Mouse (Mus musculus) hindbrain, postnatal 0 days (tissue): ENCODE results near the gene Ankle2. TPM values are rescaled to one million over a fixed set of nuclear protein-coding genes. Genes with fewer than 3 reads are reported as not detected.

Source experiments
- ATAC-seq: fragments of 200-750 bp; cut with Nextera tagmentation; 2 replicates; pipeline ENCODE4 v1.8.0; 2017; ENCODE audit warnings: mild to moderate bottlenecking, moderate TSS enrichment, moderate library complexity
- DNase-seq: peaks from one replicate; pipeline ENCODE4 v3.0.0-alpha.2; 2015; ENCODE audit warnings: low spot score
- H3K27ac ChIP-seq: fragments of 300-500 bp; sonication (generic); 2 replicates; pipeline ENCODE4 v1.5.1; 2014; ENCODE audit warnings: mild to moderate bottlenecking
- H3K27me3 ChIP-seq: fragments of 300-500 bp; sonication (generic); 2 replicates; pipeline ENCODE4 v1.6.1; 2014; ENCODE audit warnings: low read length, mixed read lengths; ENCODE audit not compliant: insufficient read depth
- H3K36me3 ChIP-seq: fragments of 300-500 bp; sonication (generic); 2 replicates; pipeline ENCODE4 v1.6.1; 2014; ENCODE audit warnings: low read length, mixed read lengths; ENCODE audit not compliant: insufficient read depth
- H3K4me1 ChIP-seq: fragments of 300-500 bp; sonication (generic); 2 replicates; pipeline ENCODE4 v1.6.1; 2014; ENCODE audit warnings: antibody characterized with exemption, low read length, mixed read lengths; ENCODE audit not compliant: insufficient read depth
- H3K4me2 ChIP-seq: fragments of 300-500 bp; sonication (generic); 2 replicates; pipeline ENCODE4 v1.6.1; 2014; ENCODE audit warnings: low read depth, mild to moderate bottlenecking, low read length, moderate library complexity, mixed read lengths
- H3K4me3 ChIP-seq: fragments of 300-500 bp; sonication (generic); 2 replicates; pipeline ENCODE4 v1.5.1; 2014; ENCODE audit warnings: low read length
- H3K9ac ChIP-seq: fragments of 300-500 bp; sonication (generic); replicated peaks from 2 replicates; pipeline ENCODE4 v1.6.1; 2014; ENCODE audit warnings: mild to moderate bottlenecking, low read length, moderate library complexity, mixed read lengths
- H3K9me3 ChIP-seq: fragments of 300-500 bp; sonication (generic); 2 replicates; pipeline ENCODE4 v1.6.1; 2016; ENCODE audit warnings: low read length, mixed read lengths
- CTCF ChIP-seq: IDR thresholded peaks from 2 replicates; pipeline ENCODE4 v1.5.1; 2016; ENCODE audit warnings: antibody characterized with exemption, control low read depth, low read depth
- WGBS: fragments of 180-500 bp; shearing (Covaris S2); extraction: QIAGEN DNeasy Blood & Tissue Kit; methylation state at CpG from one replicate; pipeline ENCODE4 v1.1.7; 2014; 5-methylcytosine and 5-hydroxymethylcytosine counted together
- polyA plus RNA-seq: library from polyadenylated mRNA; unstranded; fragments of >200 nt; fragmentation: Nextera tagmentation; extraction: Ambion mirVana; gene quantifications from 2 replicates; pipeline ENCODE4 v1.2.1, GENCODE M21; 2015
- total RNA-seq: library from RNA; depleted of rRNA; stranded (reverse); fragments of >200 nt; gene quantifications from 2 replicates; pipeline ENCODE4 v1.2.3, GENCODE M21; 2014; rRNA removed

Gene Ankle2
- total and polyA plus RNA-seq, 2 experiments from 2014 or later: 19.6 to 25.0 TPM

- Histone ChIP-seq H3K4me2 (peak overlapping the region; percentile 97), H3K9ac (no peak overlapping the region), H3K4me1 (peaks cover 4% of the 10 kb centered on the region; the same call in 1 of the 2 replicates), H3K4me3 (peak overlapping the region; percentile 73), H3K27ac (no peak overlapping the region), H3K9me3 (no peaks in the 10 kb centered on the region), H3K27me3 (no peaks in the 10 kb centered on the region), H3K36me3 (no peaks in the 10 kb centered on the region)
- DNase-seq (no peak), ATAC-seq (no peak)
- 78% methylated on average over 2 of the region's 2 CpGs for WGBS
- TF ChIP-seq CTCF: no peak
These were observed 56.3 kb downstream of the Ankle2 start for GRCm38 (mm10) chr5:110287084-110287475.

DNA sequence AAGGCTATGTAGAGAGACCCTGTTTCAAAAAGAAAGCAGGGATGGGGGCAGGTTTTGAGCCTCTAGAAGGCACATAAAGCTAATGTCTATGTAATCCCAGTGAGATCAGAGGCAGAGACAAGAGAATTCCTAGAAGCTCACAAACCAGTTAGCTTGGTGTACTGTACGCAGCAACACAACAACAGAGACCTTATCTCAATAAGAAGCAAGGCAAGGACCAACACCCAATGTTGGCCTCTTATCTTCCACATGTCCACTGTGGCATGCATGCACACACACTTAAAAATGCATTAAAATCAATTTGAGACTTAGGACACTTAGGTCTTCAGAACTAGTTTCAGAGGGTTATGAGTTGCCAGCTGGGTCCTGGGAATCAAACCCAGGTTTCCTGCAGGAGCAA, 60.8 kb downstream of the Ankle2 start:
- no peaks in the 10 kb centered on the region; the same call in 1 of the 2 replicates for H3K36me3 ChIP-seq
- H3K9me3 ChIP-seq: no peaks in the 10 kb centered on the region
- no peak overlapping the region for H3K4me3 ChIP-seq
- no peaks in the 10 kb centered on the region for H3K27me3 ChIP-seq
- no peak overlapping the region for H3K27ac ChIP-seq
- DNase-seq: no peak
- H3K9ac ChIP-seq: no peak overlapping the region
- no peak for ATAC-seq
- H3K4me1 ChIP-seq: no peaks in the 10 kb centered on the region
- no peak for TF ChIP-seq CTCF
- no peak overlapping the region for H3K4me2 ChIP-seq
- WGBS: 87% methylated on average over 1 of the region's 1 CpGs

GRCm38 (mm10) chr5:110296637-110297036, 65.8 kb downstream of the Ankle2 start:
- H3K4me2 ChIP-seq: no peak overlapping the region
- no peak for TF ChIP-seq CTCF
- H3K9ac ChIP-seq: no peak overlapping the region
- DNase-seq (no peak), ATAC-seq (no peak)
- no peak overlapping the region for H3K4me3 ChIP-seq
- H3K4me1 ChIP-seq: no peaks in the 10 kb centered on the region
- 83% methylated on average over 1 of the region's 1 CpGs for WGBS
- no peaks in the 10 kb centered on the region for H3K27me3 ChIP-seq
- peaks cover 11% of the 10 kb centered on the region; the same call in 1 of the 2 replicates for H3K36me3 ChIP-seq
- no peak overlapping the region for H3K27ac ChIP-seq
- no peaks in the 10 kb centered on the region for H3K9me3 ChIP-seq

DNA sequence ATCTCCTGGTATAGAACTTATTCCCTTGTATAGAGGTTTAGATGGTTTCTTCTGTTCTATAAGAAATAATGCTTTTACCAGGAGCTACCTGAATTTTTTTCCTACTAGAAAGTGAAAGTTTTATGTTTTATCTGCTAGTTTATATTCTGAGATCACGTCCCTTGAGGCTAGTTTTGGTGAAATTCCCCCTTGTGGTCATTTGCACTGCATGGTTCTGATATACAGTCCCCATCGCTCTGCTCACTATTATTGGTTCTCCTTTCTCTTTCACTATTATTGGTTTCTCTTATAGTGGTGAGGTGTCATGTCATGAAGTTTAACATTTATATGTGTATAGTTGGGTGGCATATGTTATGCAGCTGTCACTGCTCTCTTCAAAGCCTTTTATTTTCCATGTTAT, 69.8 kb downstream of the Ankle2 start:
- DNase-seq (no peak), ATAC-seq (no peak)
- Histone ChIP-seq H3K27me3 (no peaks in the 10 kb centered on the region), H3K9me3 (no peaks in the 10 kb centered on the region), H3K9ac (no peak overlapping the region), H3K4me1 (no peaks in the 10 kb centered on the region), H3K36me3 (peaks cover 14% of the 10 kb centered on the region; the same call in 1 of the 2 replicates), H3K27ac (no peak overlapping the region), H3K4me3 (no peak overlapping the region), H3K4me2 (no peak overlapping the region)
- no peak for TF ChIP-seq CTCF
- 91% methylated on average over 2 of the region's 2 CpGs for WGBS

Other genes starting within 250 kb of the Ankle2 start
- gene Zfp932, start 234.5 kb upstream of the Ankle2 start, total RNA-seq: 11.6 and 11.7 TPM in 2 replicates
- gene Zfp932, start 234.5 kb upstream of the Ankle2 start, polyA plus RNA-seq: 19.0 and 19.9 TPM in 2 replicates
- gene Gm17655, start 158.5 kb upstream of the Ankle2 start, total RNA-seq: 1.2 TPM in 1 of 2 replicates, not detected in the other
- gene Gm17655, start 158.5 kb upstream of the Ankle2 start, polyA plus RNA-seq: 1.5 and 2.9 TPM in 2 replicates
- gene Gm35315, start 136.6 kb upstream of the Ankle2 start, total RNA-seq: 0.37 TPM in 1 of 2 replicates, not detected in the other
- 0.30 and 0.33 TPM in 2 replicates for gene Gm35315, start 136.6 kb upstream of the Ankle2 start, polyA plus RNA-seq
- gene Plcxd1, start 131.0 kb upstream of the Ankle2 start, total RNA-seq: 14.4 and 22.8 TPM in 2 replicates
- gene Plcxd1, start 131.0 kb upstream of the Ankle2 start, polyA plus RNA-seq: 8.6 and 8.7 TPM in 2 replicates
- gene Gtpbp6, start 122.8 kb upstream of the Ankle2 start, total RNA-seq: 77.1 and 90.3 TPM in 2 replicates
- 55.9 and 61.6 TPM in 2 replicates for gene Gtpbp6, start 122.8 kb upstream of the Ankle2 start, polyA plus RNA-seq
- gene Zfp605, start 120.9 kb upstream of the Ankle2 start, total RNA-seq: 6.1 and 7.2 TPM in 2 replicates
- gene Zfp605, start 120.9 kb upstream of the Ankle2 start, polyA plus RNA-seq: 14.3 and 14.5 TPM in 2 replicates
- gene Chfr, start 95.2 kb upstream of the Ankle2 start, total RNA-seq: 49.5 and 66.3 TPM in 2 replicates
- gene Chfr, start 95.2 kb upstream of the Ankle2 start, polyA plus RNA-seq: 52.3 and 55.8 TPM in 2 replicates
- gene Golga3, start 54.3 kb upstream of the Ankle2 start, total RNA-seq: 13.9 and 15.9 TPM in 2 replicates
- gene Golga3, start 54.3 kb upstream of the Ankle2 start, polyA plus RNA-seq: 17.2 and 18.0 TPM in 2 replicates
- 117 and 129 TPM in 2 replicates for gene Pgam5, start 38.9 kb downstream of the Ankle2 start, total RNA-seq
- gene Pgam5, start 38.9 kb downstream of the Ankle2 start, polyA plus RNA-seq: 95.4 and 106 TPM in 2 replicates
- 14.3 and 17.0 TPM in 2 replicates for gene Pxmp2, start 55.2 kb downstream of the Ankle2 start, total RNA-seq
- gene Pxmp2, start 55.2 kb downstream of the Ankle2 start, polyA plus RNA-seq: 19.5 and 20.8 TPM in 2 replicates
- gene Pole, start 55.3 kb downstream of the Ankle2 start, total RNA-seq: 15.8 and 17.1 TPM in 2 replicates
- 4.8 and 6.5 TPM in 2 replicates for gene Pole, start 55.3 kb downstream of the Ankle2 start, polyA plus RNA-seq
- gene P2rx2, start 112.2 kb downstream of the Ankle2 start, total RNA-seq: 11.9 and 12.8 TPM in 2 replicates
- 11.5 and 11.8 TPM in 2 replicates for gene P2rx2, start 112.2 kb downstream of the Ankle2 start, polyA plus RNA-seq
- gene Lrcol1, start 113.7 kb downstream of the Ankle2 start, total RNA-seq: not detected in 2 replicates
- gene Lrcol1, start 113.7 kb downstream of the Ankle2 start, polyA plus RNA-seq: 0.28 TPM in 1 of 2 replicates, not detected in the other
- gene Fbrsl1, start 217.5 kb downstream of the Ankle2 start, total RNA-seq: 38.0 and 41.1 TPM in 2 replicates
- 15.4 and 18.8 TPM in 2 replicates for gene Fbrsl1, start 217.5 kb downstream of the Ankle2 start, polyA plus RNA-seq